Mouse (Mus musculus): ENCODE measurements around the gene Tsfm. TPM values are rescaled to one million over a fixed set of nuclear protein-coding genes. Genes with fewer than 3 reads are reported as not detected.
A peak's percentile ranks its signal among the peaks of the same experiment; 100 is the strongest.

The Tsfm gene
- total RNA-seq, 2 experiments from 2014 or later = 30.2 to 30.7 TPM

DNA sequence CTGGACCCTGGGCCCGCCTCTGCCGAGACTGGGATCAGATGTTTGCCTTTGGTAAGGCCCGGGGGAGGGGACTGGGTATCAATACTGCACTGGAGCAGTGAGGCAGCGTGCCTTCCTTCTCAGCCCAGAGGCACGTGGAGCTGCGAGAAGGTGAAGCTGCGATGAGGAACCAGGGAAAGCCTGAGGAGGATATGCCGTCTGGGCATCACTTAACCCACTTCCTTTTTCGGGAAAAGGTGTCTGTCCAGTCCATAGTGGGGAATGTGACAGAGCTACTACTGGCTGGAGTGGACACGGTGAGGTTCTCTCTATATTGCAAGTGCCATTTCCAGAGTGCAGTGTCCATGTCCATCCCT is 19.5 kb upstream of the Tsfm start:
- no peak for DNase-seq (ENCODE audit: extremely low spot score in 1 of 2, low spot score in 2 of 2)
- no peak for TF ChIP-seq CTCF (IDR thresholded peaks at IDR 0.05)
- no peak overlapping the region for H3K4me3 ChIP-seq
- H3K27ac ChIP-seq = no peak overlapping the region
- intact Hi-C loops (cut with DNase I) = no loop called here

DNA sequence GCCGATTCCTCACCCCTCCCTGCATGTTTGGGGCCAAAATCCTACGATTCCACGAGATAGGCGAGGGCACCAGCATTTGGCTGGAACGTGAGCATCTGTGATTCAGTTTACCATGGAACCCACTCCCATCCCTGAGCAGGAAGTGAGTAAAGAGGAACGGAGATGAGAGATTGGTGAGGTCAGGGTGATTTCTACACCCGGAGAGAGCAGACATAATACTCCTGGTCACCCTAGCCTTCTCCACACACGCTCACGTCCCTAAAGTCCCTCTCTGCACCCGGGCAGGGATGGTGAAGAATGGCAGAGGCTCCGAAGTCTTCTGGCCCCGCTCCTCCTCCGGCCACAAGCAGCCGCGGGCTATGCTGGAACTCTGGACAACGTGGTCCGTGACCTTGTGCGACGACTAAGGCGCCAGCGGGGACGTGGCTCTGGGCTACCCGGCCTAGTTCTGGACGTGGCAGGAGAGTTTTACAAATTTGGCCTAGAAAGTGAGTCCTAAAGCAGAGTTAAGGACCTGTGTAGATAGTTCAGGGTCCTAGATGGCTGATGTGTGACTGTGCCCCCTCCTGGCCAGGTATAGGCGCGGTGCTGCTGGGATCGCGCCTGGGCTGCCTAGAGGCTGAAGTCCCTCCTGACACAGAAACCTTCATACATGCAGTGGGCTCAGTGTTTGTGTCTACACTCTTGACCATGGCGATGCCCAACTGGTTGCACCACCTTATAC is 18.9 kb upstream of the Tsfm start:
- intact Hi-C loops (cut with DNase I) = no loop called here
- H3K4me3 ChIP-seq = no peak overlapping the region
- DNase-seq (ENCODE audit: extremely low spot score in 1 of 2, low spot score in 2 of 2) = no peak
- no peak; the same call in 1 of the 2 replicates for TF ChIP-seq CTCF (IDR thresholded peaks at IDR 0.05)
- no peak overlapping the region for H3K27ac ChIP-seq

DNA sequence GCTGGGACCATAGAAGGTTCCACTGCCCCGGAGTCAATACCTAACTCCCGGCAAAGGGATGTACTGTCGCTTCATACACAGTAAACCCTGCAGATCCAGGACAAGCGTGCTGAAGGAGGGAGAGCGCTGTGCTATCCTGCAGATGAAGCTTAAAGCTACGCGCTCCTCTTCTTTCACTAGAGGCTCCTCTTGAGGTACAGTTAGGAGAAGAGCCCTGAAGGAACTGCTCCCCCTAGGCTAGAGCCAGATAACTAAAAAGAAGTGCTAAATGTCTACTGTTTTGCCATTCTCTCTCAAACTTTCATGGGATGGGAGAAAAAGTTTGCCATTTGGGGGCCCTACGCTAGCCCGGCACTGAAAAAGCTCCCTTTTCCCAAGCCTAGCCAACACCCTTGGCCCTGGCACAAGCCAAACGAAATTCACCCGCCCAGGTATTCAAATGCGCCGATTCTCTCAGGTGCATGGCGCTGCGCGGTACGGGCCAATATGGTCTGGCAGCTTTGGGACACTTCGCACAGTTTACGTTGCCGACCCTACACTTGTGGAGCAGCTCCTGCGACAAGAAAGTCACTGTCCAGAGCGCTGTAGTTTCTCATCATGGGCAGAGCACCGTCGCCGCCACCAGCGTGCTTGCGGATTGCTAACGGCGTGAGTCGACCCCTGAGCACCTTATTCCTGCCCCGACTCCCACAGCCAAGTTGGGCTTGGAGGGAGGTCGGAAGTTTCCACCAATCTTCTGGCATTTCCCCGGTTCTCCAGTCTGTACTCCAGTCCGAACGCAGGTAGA is 18.2 kb upstream of the Tsfm start:
- DNase-seq (ENCODE audit: extremely low spot score in 1 of 2, low spot score in 2 of 2) = no peak
- TF ChIP-seq CTCF (IDR thresholded peaks at IDR 0.05) = peak; percentile 27; the same call in 1 of the 2 replicates
- H3K27ac ChIP-seq = no peak overlapping the region
- H3K4me3 ChIP-seq = no peak overlapping the region
- intact Hi-C loops (cut with DNase I) = no loop called here

DNA sequence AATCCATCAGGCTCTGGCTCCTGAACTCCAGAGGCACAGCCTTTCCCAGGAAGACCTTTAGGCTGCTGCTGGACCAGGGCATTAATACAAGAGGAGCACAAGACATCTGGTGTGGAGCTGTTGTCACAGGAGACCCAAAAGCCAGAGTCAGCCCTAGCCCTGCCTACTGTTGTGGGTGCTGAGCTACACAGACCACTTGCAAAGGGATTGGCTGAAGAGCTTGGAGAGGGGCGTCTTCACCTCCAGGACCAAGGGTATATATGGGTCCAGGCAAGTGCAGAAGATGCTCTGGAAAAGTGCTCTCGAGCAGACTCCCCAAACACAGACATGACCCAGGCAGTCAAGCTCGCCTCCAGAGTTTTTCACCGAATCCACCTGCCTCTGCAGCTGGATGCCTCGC is 17.3 kb upstream of the Tsfm start, which contains the start of gene Cyp27b1:
TSS of gene Cyp27b1 (plus strand) at position 297 of the 400 bp plus-strand sequence.
- intact Hi-C loops (cut with DNase I) = no loop called here

DNA sequence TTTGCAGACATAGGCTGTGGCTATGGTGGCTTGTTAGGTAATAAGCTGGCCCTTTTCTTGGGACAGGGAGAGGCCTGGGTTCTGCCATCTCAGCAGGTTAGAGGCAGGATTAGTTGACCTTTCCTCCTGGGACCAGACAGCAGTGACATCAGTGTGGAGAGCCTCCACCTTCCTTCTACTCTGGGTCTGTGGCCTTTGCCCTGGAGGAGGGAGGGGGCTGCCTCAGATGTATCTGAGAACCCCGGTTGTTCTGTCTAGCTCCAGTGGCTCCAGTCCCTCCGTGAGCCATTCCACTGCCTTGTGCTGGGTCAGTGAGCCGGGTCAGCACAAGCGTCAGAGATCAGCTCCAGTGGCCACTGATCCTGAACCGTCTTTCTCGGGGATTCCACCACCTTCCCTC is 12.5 kb upstream of the Tsfm start:
- no peak for DNase-seq (ENCODE audit: extremely low spot score in 1 of 2, low spot score in 2 of 2)
- H3K4me3 ChIP-seq = no peak overlapping the region
- no peak overlapping the region for H3K27ac ChIP-seq
- no peak for TF ChIP-seq CTCF (IDR thresholded peaks at IDR 0.05)
- intact Hi-C loops (cut with DNase I) = no loop called here

More for the DNA sequence above, 17.3 kb upstream of the Tsfm start, which contains the start of gene Cyp27b1:
- Histone ChIP-seq H3K4me3 (no peak within 1 kb of the TSS), H3K27ac (no peak within 1 kb of the TSS)
- DNase-seq (ENCODE audit: extremely low spot score in 1 of 2, low spot score in 2 of 2) = no peak
- TF ChIP-seq CTCF (IDR thresholded peaks at IDR 0.05) = no peak

DNA sequence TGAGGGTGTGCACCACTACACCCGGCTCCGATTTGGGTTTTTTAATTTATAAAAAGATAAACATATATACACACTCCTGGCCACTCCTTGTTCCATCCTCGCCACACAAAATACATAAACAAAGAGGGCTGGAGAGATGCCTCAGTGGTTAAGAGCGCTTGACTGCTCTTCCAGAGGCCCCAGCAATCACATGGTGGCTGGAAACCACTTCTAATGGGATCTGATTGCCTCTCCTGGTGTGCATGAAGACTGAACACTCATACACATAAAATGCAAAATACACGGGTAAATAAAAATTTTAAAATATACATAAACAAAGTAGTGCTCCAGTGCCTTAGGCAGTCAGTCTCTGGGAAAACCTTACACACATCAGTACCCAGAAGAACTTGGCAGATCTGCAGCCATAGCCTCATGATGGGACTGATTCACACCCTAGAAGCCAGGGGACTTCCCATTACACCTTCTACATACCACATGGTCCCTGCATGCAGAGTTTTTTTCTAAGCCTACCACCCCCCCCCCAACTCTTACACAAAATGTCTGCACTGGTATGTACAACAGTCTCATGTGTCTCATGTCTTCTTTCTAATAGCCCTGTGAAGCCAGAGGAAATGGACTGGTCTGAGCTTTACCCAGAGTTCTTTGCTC is 12.0 kb upstream of the Tsfm start:
- no peak for TF ChIP-seq CTCF (IDR thresholded peaks at IDR 0.05)
- Histone ChIP-seq H3K27ac (no peak overlapping the region; the same call in 1 of the 2 replicates), H3K4me3 (peak overlapping the region; percentile 88)
- DNase-seq (ENCODE audit: extremely low spot score in 1 of 2, low spot score in 2 of 2) = no peak
- intact Hi-C loops (cut with DNase I) = no loop called here

DNA sequence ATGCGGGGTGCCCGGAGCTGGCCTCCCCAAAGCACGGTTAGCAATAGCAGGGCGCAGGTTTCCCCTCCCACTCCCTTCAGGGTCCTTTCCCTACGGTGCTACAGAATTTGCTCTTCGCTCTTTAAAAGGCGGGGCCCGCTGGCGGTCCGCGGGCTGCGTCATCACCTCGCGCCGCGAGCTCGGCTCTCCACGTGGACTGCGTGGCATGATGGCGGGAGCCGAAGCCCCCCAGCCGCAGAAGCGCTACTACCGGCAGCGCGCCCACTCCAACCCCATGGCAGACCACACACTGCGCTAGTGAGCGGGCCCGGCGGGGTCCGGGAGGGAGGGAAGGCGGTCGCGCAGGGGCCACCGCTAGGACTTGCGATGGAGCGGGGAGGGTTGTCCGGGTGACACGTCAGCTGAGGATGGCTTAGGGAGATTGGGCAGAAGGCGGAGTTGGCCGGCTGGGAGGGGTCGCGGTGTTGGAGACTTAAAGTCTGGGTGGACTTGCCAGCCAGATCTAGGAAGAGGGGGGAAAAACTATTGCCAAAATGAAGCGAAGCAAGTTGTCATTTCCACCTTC is 11.2 kb upstream of the Tsfm start:
- Histone ChIP-seq H3K4me3 (peak overlapping the region; percentile 88), H3K27ac (peak overlapping the region; percentile 76)
- intact Hi-C loops (cut with DNase I) = no loop called here
- peak; percentile 88 to 89 for DNase-seq (ENCODE audit: extremely low spot score in 1 of 2, low spot score in 2 of 2)
- no peak; the same call in 1 of the 2 replicates for TF ChIP-seq CTCF (IDR thresholded peaks at IDR 0.05)

DNA sequence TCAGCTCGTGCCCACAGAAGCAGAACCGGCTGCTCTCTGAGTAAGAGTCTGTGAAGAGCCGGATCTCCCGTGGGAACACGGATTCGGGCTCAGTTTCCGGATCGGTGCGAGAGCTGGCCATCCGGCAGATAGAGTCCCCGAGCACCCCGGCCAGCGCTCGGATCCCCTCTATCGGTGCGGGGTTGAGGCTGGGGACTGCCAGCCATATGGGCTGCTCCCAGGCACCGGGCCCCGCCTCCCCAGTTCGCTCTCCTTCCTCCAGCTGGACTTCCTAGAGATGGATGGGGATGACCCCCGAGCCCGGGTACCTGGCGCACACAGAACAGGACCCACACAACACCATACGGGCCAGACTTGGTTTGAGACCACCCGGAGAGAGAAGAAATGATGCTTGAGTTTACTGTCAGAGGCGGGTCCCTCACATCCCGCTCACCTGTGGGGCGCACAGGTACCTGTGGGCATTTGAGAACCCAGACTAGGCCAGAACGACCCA is 10.7 kb upstream of the Tsfm start, which contains the start of the genes Mettl1 and Eef1akmt3:
TSS of gene Mettl1 (plus strand) at position 141 of the 493 bp plus-strand sequence.
TSS of gene Eef1akmt3 (minus strand) at position 240 of the 493 bp plus-strand sequence.
- peak in 1 of 2 experiments; percentile 49 for DNase-seq (ENCODE audit: extremely low spot score in 1 of 2, low spot score in 2 of 2)
- intact Hi-C loops (cut with DNase I) = no loop called here
- TF ChIP-seq CTCF (IDR thresholded peaks at IDR 0.05) = no peak
- H3K4me3 ChIP-seq = peak within 1 kb of the TSS; percentile 88
- H3K27ac ChIP-seq = peak within 1 kb of the TSS; percentile 76

DNA sequence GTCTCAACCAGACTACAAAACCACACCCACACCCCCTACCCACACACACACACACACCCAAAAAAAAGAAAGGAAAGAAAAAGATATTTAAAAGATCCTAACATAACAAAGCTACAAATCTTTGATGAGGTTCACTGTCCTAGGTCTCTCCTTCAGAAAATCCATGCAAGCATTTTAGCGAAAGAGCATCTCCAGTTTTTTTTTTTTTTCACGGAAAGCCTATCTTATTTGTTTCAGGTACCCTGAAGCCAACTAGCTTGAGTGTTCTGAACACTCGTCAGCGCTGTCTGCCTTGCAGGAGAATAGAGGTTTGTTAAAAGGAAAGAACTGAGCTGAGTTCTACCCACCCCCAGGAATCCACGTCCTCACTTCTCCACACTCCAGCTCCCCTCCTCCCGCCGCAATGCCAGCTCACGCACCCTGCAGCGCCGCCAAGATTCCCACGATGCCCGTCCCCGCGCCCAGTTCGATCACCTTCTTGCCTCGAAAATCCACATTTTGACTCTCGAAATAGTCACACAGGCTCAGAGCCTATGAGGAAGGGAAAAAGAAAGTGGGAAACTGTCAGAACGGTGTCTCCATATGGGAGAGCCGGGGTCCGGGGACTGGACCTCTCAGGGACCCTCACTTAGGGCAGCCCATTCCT is 10.1 kb upstream of the Tsfm start:
- Histone ChIP-seq H3K27ac (peak overlapping the region; percentile 76), H3K4me3 (peak overlapping the region; percentile 88)
- intact Hi-C loops (cut with DNase I) = no loop called here
- no peak for TF ChIP-seq CTCF (IDR thresholded peaks at IDR 0.05)
- DNase-seq (ENCODE audit: extremely low spot score in 1 of 2, low spot score in 2 of 2) = peak; percentile 48 to 61

DNA sequence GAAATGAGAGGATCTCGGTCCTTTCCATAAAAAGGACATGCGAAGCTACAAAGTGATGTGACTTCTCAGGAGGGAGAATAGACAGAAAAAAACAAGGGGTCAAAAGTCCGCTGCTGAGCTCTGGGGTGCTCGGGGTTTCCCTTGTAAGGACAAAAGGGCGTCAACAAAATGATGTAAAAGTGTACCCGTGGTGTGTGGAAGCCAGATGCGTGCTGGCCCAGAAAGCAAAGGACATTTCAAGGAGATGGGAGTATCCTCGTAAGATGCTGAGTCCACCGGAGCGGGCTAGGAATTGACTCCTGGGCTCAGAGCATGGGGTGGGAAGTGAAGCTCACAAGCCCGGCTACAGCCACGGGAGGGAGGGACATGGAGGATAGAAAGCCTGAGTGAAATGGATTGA is 7.0 kb upstream of the Tsfm start:
- no peak for DNase-seq (ENCODE audit: extremely low spot score in 1 of 2, low spot score in 2 of 2)
- intact Hi-C loops (cut with DNase I) = no loop called here
- Histone ChIP-seq H3K4me3 (no peak overlapping the region), H3K27ac (no peak overlapping the region)
- no peak for TF ChIP-seq CTCF (IDR thresholded peaks at IDR 0.05)

DNA sequence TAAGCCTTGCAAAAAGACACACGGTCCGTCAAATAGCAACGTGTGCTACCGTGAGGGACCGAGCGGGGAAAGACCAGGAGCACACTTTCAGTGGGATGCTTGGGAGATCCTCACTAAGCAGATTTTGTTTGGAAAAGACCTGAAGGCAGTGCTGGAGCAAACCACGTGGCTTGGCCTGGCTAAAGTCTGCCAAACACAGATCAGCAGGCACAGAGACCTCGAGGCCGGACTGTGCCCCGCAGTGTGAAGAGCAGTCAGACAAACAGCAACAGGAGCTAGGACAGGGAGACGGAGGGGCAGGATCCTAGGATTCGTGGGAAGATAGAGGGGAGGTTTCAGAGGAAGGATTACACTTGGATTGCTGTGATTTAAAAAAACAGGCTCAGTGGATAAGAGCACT is 5.6 kb upstream of the Tsfm start:
- H3K27ac ChIP-seq = no peak overlapping the region
- intact Hi-C loops (cut with DNase I) = no loop called here
- no peak for DNase-seq (ENCODE audit: extremely low spot score in 1 of 2, low spot score in 2 of 2)
- H3K4me3 ChIP-seq = no peak overlapping the region
- TF ChIP-seq CTCF (IDR thresholded peaks at IDR 0.05) = no peak

All from left cerebral cortex, adult 2 months (tissue).